Mouse (Mus musculus) stomach, embryonic 14.5 days (tissue): ENCODE data around the gene Dlgap1. TPM values are rescaled to one million over a fixed set of nuclear protein-coding genes. Genes with fewer than 3 reads are reported as not detected.
"Not testable (repeated sequence)": the region's sequence is repeated elsewhere in the genome, so short reads cannot be mapped to it uniquely, and the experiment has no call there.

Experiments used
- ATAC-seq: fragments of 200-750 bp; cut with Nextera tagmentation; 2 replicates; pipeline ENCODE4 v1.8.0; 2017; ENCODE audit warnings: low read depth, moderate TSS enrichment; ENCODE audit not compliant: insufficient number of reproducible peaks, insufficient read depth, low FRiP score
- H3K27ac ChIP-seq: fragments of 300-500 bp; sonication (generic); 2 replicates; pipeline ENCODE4 v1.5.1; 2014; ENCODE audit warnings: mild to moderate bottlenecking, low read length, moderate library complexity, mixed read lengths
- H3K27me3 ChIP-seq: fragments of 300-500 bp; sonication (generic); 2 replicates; pipeline ENCODE4 v1.6.1; 2014; ENCODE audit warnings: low read length, control low read depth, mixed read lengths; ENCODE audit not compliant: control insufficient read depth, insufficient read depth
- H3K36me3 ChIP-seq: fragments of 300-500 bp; sonication (generic); 2 replicates; pipeline ENCODE4 v1.6.1; 2014; ENCODE audit warnings: mild to moderate bottlenecking, control low read depth, low read length, moderate library complexity, mixed read lengths; ENCODE audit not compliant: control insufficient read depth, insufficient read depth
- H3K4me1 ChIP-seq: fragments of 300-500 bp; sonication (generic); 2 replicates; pipeline ENCODE4 v1.6.1; 2014; ENCODE audit warnings: low read length, control low read depth, mixed read lengths; ENCODE audit not compliant: control insufficient read depth, insufficient read depth
- H3K4me2 ChIP-seq: fragments of 300-500 bp; sonication (generic); replicated peaks from 2 replicates; pipeline ENCODE4 v1.6.1; 2014; ENCODE audit warnings: low read depth, low read length, control low read depth
- H3K4me3 ChIP-seq: fragments of 300-500 bp; sonication (generic); 2 replicates; pipeline ENCODE4 v1.5.1; 2014; ENCODE audit warnings: low read depth, low read length, control low read depth
- H3K9ac ChIP-seq: fragments of 300-500 bp; sonication (generic); replicated peaks from 2 replicates; pipeline ENCODE4 v1.6.1; 2014; ENCODE audit warnings: low read depth, mild to moderate bottlenecking, control low read depth, low read length, moderate library complexity, mixed read lengths
- H3K9me3 ChIP-seq: fragments of 300-500 bp; sonication (generic); 2 replicates; pipeline ENCODE4 v1.6.1; 2016; ENCODE audit warnings: low read depth, low read length, control low read depth; ENCODE audit not compliant: control insufficient read depth
- WGBS: fragments of 180-500 bp; shearing (Covaris S2); extraction: QIAGEN DNeasy Blood & Tissue Kit; methylation state at CpG from one replicate; pipeline ENCODE4 v1.1.7; 2014; 5-methylcytosine and 5-hydroxymethylcytosine counted together
- polyA plus RNA-seq: library from polyadenylated mRNA; unstranded; fragments of >200 nt; fragmentation: Nextera tagmentation; extraction: Ambion mirVana; gene quantifications from 2 replicates; pipeline ENCODE4 v1.2.1, GENCODE M21; 2014

The Dlgap1 gene
- polyA plus RNA-seq, 1 experiment from 2014 or later = 3.8 TPM

DNA sequence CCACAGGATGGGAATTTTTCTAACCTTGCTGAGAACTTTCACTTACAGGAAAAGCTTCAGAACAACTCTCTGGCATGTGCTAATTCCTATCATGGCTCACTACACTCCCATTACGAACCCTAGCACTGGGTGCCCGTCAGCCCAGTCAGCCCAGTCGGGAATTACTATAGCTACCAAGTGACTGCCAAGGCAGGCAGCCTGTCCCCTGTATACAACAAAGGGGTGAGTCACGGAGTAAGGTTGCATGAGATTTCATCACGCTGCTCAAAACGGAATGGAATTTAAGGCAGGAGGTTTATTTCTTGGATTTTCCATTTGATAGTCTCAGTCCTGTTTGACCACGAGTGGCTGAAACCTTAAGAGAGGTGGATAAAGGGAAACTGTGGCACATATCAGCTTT lies 867.9 kb downstream of the Dlgap1 start:
- H3K9ac ChIP-seq = no peak overlapping the region
- H3K27ac ChIP-seq = no peak overlapping the region
- no peaks in the 10 kb centered on the region for H3K36me3 ChIP-seq
- 65% methylated on average over 7 of the region's 7 CpGs for WGBS
- H3K27me3 ChIP-seq = no peaks in the 10 kb centered on the region
- ATAC-seq = no peak
- H3K4me1 ChIP-seq = 0 out of 2 replicates have a peak, but pooled peaks cover 3% of the 10 kb centered on the region
- no peaks in the 10 kb centered on the region for H3K9me3 ChIP-seq
- no peak overlapping the region for H3K4me2 ChIP-seq
- H3K4me3 ChIP-seq = no peak overlapping the region

DNA sequence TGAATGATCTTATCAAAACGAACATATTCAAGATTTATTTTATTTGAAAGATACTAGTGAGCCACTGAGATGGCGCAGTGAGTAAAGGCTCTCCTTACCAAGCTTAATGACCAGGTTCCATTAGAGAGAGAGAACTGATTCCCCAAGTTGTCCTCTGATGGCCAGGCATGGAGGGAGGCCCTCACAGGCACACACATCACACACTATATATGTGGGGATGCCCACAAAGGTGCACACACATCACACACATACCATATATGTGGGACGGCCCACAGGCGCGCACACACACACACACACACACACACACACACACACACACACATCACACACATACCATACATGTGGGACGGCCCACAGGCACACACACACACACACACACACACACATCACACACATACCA lies 868.6 kb downstream of the Dlgap1 start:
- not testable (repeated sequence) for H3K4me2 ChIP-seq, H3K36me3 ChIP-seq, H3K9ac ChIP-seq, H3K9me3 ChIP-seq, H3K4me1 ChIP-seq, ATAC-seq, H3K4me3 ChIP-seq, H3K27me3 ChIP-seq, H3K27ac ChIP-seq
- 92% methylated on average over 6 of the region's 6 CpGs for WGBS

DNA sequence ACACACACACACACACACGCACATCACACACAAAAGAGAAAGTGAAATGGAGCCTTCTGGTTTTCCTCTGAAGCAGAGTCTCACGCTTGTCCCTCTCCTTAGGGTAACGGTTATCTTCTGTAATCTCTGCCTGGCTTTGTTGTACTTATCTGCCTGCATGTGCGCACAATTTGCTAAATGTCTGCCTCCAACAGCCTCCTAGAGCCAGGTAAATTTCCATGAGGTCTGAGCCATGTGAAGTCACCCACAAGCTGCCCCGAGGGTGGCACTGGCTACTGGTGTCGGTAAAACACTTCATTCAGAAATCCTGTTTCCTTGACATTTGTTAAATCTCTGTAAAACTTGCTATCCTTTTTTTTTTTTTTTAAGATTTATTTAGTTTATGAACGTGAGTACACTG lies 869.2 kb downstream of the Dlgap1 start:
- Histone ChIP-seq H3K9ac (no peak overlapping the region), H3K4me2 (no peak overlapping the region), H3K27me3 (no peaks in the 10 kb centered on the region), H3K36me3 (peaks cover 5% of the 10 kb centered on the region; the same call in 1 of the 2 replicates), H3K4me1 (0 out of 2 replicates have a peak, but pooled peaks cover 3% of the 10 kb centered on the region), H3K4me3 (no peak overlapping the region), H3K9me3 (no peaks in the 10 kb centered on the region), H3K27ac (no peak overlapping the region)
- 79% methylated on average over 7 of the region's 7 CpGs for WGBS
- ATAC-seq = no peak

DNA sequence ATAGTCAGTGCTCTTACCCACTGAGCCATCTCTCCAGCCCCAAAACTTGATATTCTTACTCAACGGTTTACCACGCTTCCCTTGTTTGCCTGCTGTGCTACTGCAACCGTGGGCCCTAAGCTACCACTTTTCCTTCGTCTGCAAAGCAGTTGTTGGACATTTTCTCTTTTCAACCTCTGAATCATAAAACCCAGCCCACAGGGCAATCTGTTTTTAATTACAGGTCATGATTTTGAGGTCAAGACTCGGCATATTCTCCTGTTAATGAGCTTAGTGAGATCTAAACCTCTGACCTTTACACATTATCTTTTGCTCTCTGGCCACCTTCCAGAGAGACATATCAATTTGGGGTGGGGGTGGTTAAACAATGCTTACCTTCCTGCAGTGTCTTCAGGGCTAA lies 869.7 kb downstream of the Dlgap1 start:
- H3K4me1 ChIP-seq = 0 out of 2 replicates have a peak, but pooled peaks cover 3% of the 10 kb centered on the region
- H3K27ac ChIP-seq = no peak overlapping the region
- no peak overlapping the region for H3K4me2 ChIP-seq
- 79% methylated on average over 5 of the region's 5 CpGs for WGBS
- peaks cover 10% of the 10 kb centered on the region; the same call in 1 of the 2 replicates for H3K36me3 ChIP-seq
- H3K9me3 ChIP-seq = no peaks in the 10 kb centered on the region
- H3K27me3 ChIP-seq = no peaks in the 10 kb centered on the region
- ATAC-seq = no peak
- no peak overlapping the region for H3K4me3 ChIP-seq
- no peak overlapping the region for H3K9ac ChIP-seq

DNA sequence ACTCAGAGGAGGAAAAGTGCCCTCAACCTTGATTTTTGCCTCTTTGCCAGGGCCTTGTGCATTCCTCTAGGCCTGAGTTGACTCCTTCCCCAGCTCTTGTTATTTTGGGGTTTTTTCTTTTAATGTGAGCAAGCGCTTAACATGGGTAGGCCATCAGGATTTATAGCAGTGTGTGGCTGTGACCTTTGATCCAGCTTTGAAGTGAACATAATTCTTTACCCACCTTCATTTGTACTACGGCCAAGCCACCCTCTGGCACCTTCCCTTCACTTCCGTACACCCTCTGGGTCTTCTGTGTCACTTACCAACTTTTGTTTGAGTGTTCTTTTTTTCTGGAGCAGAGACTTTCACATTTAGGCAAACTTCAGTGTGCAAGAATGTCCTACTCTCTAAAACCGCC lies 874.4 kb downstream of the Dlgap1 start:
- peaks cover 12% of the 10 kb centered on the region; the same call in 1 of the 2 replicates for H3K4me1 ChIP-seq
- no peaks in the 10 kb centered on the region for H3K9me3 ChIP-seq
- peaks cover 33% of the 10 kb centered on the region; the same call in 1 of the 2 replicates for H3K36me3 ChIP-seq
- ATAC-seq = no peak
- H3K9ac ChIP-seq = no peak overlapping the region
- no peak overlapping the region for H3K27ac ChIP-seq
- H3K4me3 ChIP-seq = no peak overlapping the region
- H3K4me2 ChIP-seq = no peak overlapping the region
- H3K27me3 ChIP-seq = no peaks in the 10 kb centered on the region
- 71% methylated on average over 4 of the region's 4 CpGs for WGBS

DNA sequence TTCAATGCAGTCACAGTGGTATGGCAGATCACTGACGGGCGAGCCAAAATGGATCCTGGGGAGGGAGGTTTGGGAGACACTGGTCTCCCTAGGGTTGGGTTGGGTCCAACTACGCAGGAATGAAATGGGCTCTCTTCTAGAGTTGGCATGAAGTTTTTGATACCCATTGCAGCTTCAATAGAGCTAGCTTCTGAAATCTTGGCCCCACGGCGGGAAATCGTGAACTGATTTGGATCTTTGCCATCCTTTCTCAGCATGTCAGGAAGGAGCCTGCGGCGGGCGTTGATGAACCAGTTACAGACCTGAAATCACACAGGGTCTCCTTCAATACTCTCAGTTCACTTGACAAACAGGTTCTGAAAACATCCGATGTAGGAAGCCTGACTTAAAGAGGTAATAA lies 876.1 kb downstream of the Dlgap1 start:
- Histone ChIP-seq H3K9ac (no peak overlapping the region), H3K4me3 (no peak overlapping the region), H3K27me3 (no peaks in the 10 kb centered on the region), H3K27ac (peak overlapping the region; percentile 56; the same call in 1 of the 2 replicates), H3K9me3 (no peaks in the 10 kb centered on the region), H3K36me3 (peaks cover 33% of the 10 kb centered on the region; the same call in 1 of the 2 replicates), H3K4me2 (no peak overlapping the region), H3K4me1 (peaks cover 12% of the 10 kb centered on the region; the same call in 1 of the 2 replicates)
- 65% methylated on average over 10 of the region's 10 CpGs for WGBS
- ATAC-seq = no peak

DNA sequence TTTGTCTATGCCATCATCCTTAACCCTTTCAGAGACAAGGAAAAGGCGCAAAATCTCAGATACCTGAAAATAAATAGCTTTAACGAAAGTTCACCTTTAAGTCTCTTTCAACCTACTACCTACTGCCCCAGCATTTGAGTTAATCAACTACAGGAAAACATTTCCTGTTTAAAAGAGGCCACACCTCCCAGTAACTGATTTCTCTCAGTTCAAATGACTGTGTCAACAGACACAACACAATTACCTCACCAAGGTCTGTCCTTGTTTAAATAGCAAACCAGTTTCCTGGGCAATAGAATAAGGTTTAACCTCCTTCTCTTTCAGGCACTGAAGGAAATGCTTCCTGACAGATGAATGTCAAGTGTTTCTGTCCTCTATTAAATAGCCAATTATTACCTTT lies 876.7 kb downstream of the Dlgap1 start:
- 67% methylated on average over 2 of the region's 2 CpGs for WGBS
- no peaks in the 10 kb centered on the region for H3K27me3 ChIP-seq

DNA sequence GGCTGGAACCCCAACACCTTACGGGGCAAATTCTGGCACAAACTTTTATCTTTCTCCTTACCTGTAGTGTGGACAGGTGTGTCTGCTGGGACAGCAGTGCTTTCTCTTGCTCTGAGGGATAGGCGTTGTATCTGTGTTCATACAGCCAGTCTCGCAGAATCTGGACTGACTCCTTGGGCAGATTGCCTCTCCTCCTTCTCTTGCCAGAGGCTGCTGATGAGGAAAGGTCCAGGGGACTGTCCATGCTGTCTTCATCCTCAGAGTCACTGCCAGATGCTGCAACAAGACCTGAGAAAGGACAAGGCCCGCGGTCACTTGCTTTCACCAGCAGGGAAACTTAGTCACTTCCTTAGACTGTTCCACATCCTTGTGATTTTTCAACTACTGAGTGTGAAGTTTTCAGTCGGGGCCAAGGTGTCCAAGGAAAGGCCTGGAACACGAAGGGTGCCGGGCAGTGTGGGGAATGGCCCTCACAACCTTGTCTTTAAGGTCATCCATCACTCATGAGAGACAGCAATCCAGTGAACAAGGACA lies 877.3 kb downstream of the Dlgap1 start:
- H3K4me2 ChIP-seq = peak overlapping the region; percentile 94; the same call in 1 of the 2 replicates
- ATAC-seq = no peak
- no peak overlapping the region for H3K9ac ChIP-seq
- H3K4me1 ChIP-seq = peaks cover 12% of the 10 kb centered on the region; the same call in 1 of the 2 replicates
- no peaks in the 10 kb centered on the region for H3K9me3 ChIP-seq
- 59% methylated on average over 8 of the region's 8 CpGs for WGBS
- H3K27ac ChIP-seq = peak overlapping the region; percentile 56; the same call in 1 of the 2 replicates
- H3K4me3 ChIP-seq = no peak overlapping the region
- H3K27me3 ChIP-seq = no peaks in the 10 kb centered on the region
- peaks cover 33% of the 10 kb centered on the region; the same call in 1 of the 2 replicates for H3K36me3 ChIP-seq

More for the DNA sequence above, 876.7 kb downstream of the Dlgap1 start:
- Histone ChIP-seq H3K9ac (no peak overlapping the region), H3K9me3 (no peaks in the 10 kb centered on the region), H3K27ac (peak overlapping the region; percentile 56; the same call in 1 of the 2 replicates), H3K4me1 (peaks cover 12% of the 10 kb centered on the region; the same call in 1 of the 2 replicates), H3K36me3 (peaks cover 33% of the 10 kb centered on the region; the same call in 1 of the 2 replicates), H3K4me3 (no peak overlapping the region), H3K4me2 (no peak overlapping the region)
- peak; percentile 36 for ATAC-seq
